Mouse (Mus musculus): ENCODE measurements at regions not wholly inside any gene's neighbourhood (a gene's known extent, or its start where the extent isn't known, plus 50 kb on each side); places are given as distances from the start of the nearest gene placed in this dataset.

GRCm38 (mm10) chr8:87379296-87379695, 93.1 kb downstream of the Cbln1 start:
- Histone ChIP-seq H3K4me1 (replicated peaks; ENCODE audit: control insufficient read depth, insufficient read depth, low read length) (no peaks in the 10 kb centered on the region), H3K27me3 (ENCODE audit: control insufficient read depth, insufficient read depth, low read length) (no peaks in the 10 kb centered on the region), H3K36me3 (ENCODE audit: control insufficient read depth, insufficient read depth, low read length) (no peaks in the 10 kb centered on the region), H3K27ac (ENCODE audit: control insufficient read depth, insufficient read depth, low read length) (no peak overlapping the region), H3K4me3 (ENCODE audit: control insufficient read depth, insufficient read depth, low read length) (no peak overlapping the region)
- DNase-seq, result no peak
- WGBS, result 93% methylated on average over 8 of the region's 8 CpGs
- no peak for TF ChIP-seq POLR2A (IDR thresholded peaks at IDR 0.05; ENCODE audit: control insufficient read depth, extremely low read depth, insufficient read depth, low read length, poor library complexity)
- TF ChIP-seq CTCF (IDR thresholded peaks at IDR 0.05; ENCODE audit: borderline replicate concordance, control insufficient read depth, extremely low read depth, insufficient read depth, low read length, poor library complexity), result no peak

GRCm38 (mm10) chr8:87374044-87374443, 98.4 kb downstream of the Cbln1 start:
- H3K36me3 ChIP-seq (ENCODE audit: control insufficient read depth, insufficient read depth, low read length), result no peaks in the 10 kb centered on the region
- H3K27ac ChIP-seq (ENCODE audit: control insufficient read depth, insufficient read depth, low read length), result no peak overlapping the region
- no peaks in the 10 kb centered on the region for H3K4me1 ChIP-seq (replicated peaks; ENCODE audit: control insufficient read depth, insufficient read depth, low read length)
- no peaks in the 10 kb centered on the region for H3K27me3 ChIP-seq (ENCODE audit: control insufficient read depth, insufficient read depth, low read length)
- no peak for DNase-seq
- H3K4me3 ChIP-seq (ENCODE audit: control insufficient read depth, insufficient read depth, low read length), result no peak overlapping the region
- TF ChIP-seq CTCF (IDR thresholded peaks at IDR 0.05; ENCODE audit: borderline replicate concordance, control insufficient read depth, extremely low read depth, insufficient read depth, low read length, poor library complexity) (no peak), POLR2A (IDR thresholded peaks at IDR 0.05; ENCODE audit: control insufficient read depth, extremely low read depth, insufficient read depth, low read length, poor library complexity) (no peak)
- WGBS, result 70% methylated on average over 6 of the region's 6 CpGs

DNA sequence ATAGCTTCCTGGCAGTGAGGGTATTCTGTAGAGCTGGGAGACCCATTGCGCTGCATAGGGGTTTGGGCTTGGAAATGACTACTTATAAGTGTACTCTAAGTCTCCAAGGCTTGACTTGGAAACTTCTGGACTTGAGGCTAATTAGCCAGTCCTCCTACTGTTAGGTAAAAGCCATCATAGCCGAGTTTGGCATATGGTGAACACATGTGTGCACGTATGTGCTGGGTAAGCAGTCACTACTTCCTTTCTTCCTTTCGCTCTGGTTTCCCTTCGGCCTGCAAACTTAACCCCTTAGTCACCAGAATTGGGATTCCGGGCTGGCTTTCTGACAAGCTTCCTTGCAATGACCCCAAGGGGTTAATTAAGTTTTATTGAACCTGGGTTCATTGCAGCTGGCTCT, 98.9 kb downstream of the Cbln1 start:
- Histone ChIP-seq H3K27me3 (ENCODE audit: control insufficient read depth, insufficient read depth, low read length) (no peaks in the 10 kb centered on the region), H3K27ac (ENCODE audit: control insufficient read depth, insufficient read depth, low read length) (no peak overlapping the region), H3K36me3 (ENCODE audit: control insufficient read depth, insufficient read depth, low read length) (no peaks in the 10 kb centered on the region), H3K4me1 (replicated peaks; ENCODE audit: control insufficient read depth, insufficient read depth, low read length) (no peaks in the 10 kb centered on the region), H3K4me3 (ENCODE audit: control insufficient read depth, insufficient read depth, low read length) (no peak overlapping the region)
- 21% methylated on average over 6 of the region's 6 CpGs for WGBS
- no peak for DNase-seq
- TF ChIP-seq POLR2A (IDR thresholded peaks at IDR 0.05; ENCODE audit: control insufficient read depth, extremely low read depth, insufficient read depth, low read length, poor library complexity), result no peak
- TF ChIP-seq CTCF (IDR thresholded peaks at IDR 0.05; ENCODE audit: borderline replicate concordance, control insufficient read depth, extremely low read depth, insufficient read depth, low read length, poor library complexity), result no peak

DNA sequence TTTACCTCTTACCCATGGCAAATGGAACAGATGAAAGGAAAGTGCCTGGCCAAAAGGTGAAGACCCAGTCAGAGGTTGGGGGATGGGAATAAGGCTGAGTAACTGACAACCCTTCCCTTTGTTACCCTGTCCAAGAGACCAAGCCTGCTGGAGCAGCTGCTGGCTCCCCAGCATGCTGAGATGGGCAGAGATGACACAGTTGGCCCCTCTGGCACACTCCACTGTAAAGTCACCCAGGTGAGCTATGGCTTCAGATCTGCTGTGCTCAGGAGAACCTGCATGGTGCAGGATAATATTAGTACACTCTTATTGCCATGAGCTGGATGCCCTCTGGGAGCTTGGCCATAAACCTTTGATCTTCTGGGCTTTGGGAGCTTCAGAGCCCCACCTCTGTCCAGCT, 100.3 kb downstream of the Cbln1 start:
- Histone ChIP-seq H3K36me3 (ENCODE audit: control insufficient read depth, insufficient read depth, low read length) (no peaks in the 10 kb centered on the region), H3K4me3 (ENCODE audit: control insufficient read depth, insufficient read depth, low read length) (no peak overlapping the region), H3K4me1 (replicated peaks; ENCODE audit: control insufficient read depth, insufficient read depth, low read length) (no peaks in the 10 kb centered on the region), H3K27ac (ENCODE audit: control insufficient read depth, insufficient read depth, low read length) (no peak overlapping the region), H3K27me3 (ENCODE audit: control insufficient read depth, insufficient read depth, low read length) (no peaks in the 10 kb centered on the region)
- TF ChIP-seq POLR2A (IDR thresholded peaks at IDR 0.05; ENCODE audit: control insufficient read depth, extremely low read depth, insufficient read depth, low read length, poor library complexity) (no peak), CTCF (IDR thresholded peaks at IDR 0.05; ENCODE audit: borderline replicate concordance, control insufficient read depth, extremely low read depth, insufficient read depth, low read length, poor library complexity) (no peak)
- DNase-seq, result no peak

- no peak for DNase-seq
- H3K27me3 ChIP-seq (ENCODE audit: control insufficient read depth, insufficient read depth, low read length), result no peaks in the 10 kb centered on the region
- H3K36me3 ChIP-seq (ENCODE audit: control insufficient read depth, insufficient read depth, low read length), result no peaks in the 10 kb centered on the region
- no peak overlapping the region for H3K4me3 ChIP-seq (ENCODE audit: control insufficient read depth, insufficient read depth, low read length)
- 91% methylated on average over 3 of the region's 3 CpGs for WGBS
- no peak overlapping the region for H3K27ac ChIP-seq (ENCODE audit: control insufficient read depth, insufficient read depth, low read length)
- H3K4me1 ChIP-seq (replicated peaks; ENCODE audit: control insufficient read depth, insufficient read depth, low read length), result no peaks in the 10 kb centered on the region
- TF ChIP-seq POLR2A (IDR thresholded peaks at IDR 0.05; ENCODE audit: control insufficient read depth, extremely low read depth, insufficient read depth, low read length, poor library complexity) (no peak), CTCF (IDR thresholded peaks at IDR 0.05; ENCODE audit: borderline replicate concordance, control insufficient read depth, extremely low read depth, insufficient read depth, low read length, poor library complexity) (no peak)
Measured at GRCm38 (mm10) chr8:87370194-87370593, 102.2 kb downstream of the Cbln1 start.

DNA sequence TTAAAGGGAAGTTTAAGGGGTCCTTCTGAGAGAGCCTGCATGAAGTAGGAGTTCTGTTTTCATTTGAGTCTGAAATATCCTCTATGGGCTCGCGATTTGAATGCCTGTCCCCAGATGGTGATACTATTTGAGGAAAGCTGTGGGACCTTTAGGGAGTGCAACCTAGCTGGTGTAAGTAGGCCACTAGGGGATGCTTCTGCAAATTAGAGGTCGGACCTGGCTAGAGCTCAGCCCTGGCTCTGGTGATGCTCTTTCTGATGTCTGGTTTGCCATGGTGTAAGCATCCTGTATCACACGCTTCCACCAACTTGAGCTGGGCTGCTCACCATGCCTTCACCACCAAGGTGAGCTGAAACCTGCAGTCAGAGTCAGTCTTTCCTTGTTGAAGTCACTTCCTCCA, 121.9 kb downstream of the Cbln1 start:
- 81% methylated on average over 4 of the region's 4 CpGs for WGBS
- TF ChIP-seq POLR2A (IDR thresholded peaks at IDR 0.05; ENCODE audit: control insufficient read depth, extremely low read depth, insufficient read depth, low read length, poor library complexity) (no peak), CTCF (IDR thresholded peaks at IDR 0.05; ENCODE audit: borderline replicate concordance, control insufficient read depth, extremely low read depth, insufficient read depth, low read length, poor library complexity) (no peak)
- DNase-seq, result no peak

GRCm38 (mm10) chr8:87349781-87350181, 122.6 kb downstream of the Cbln1 start:
- Histone ChIP-seq H3K27me3 (ENCODE audit: control insufficient read depth, insufficient read depth, low read length) (no peaks in the 10 kb centered on the region), H3K4me3 (ENCODE audit: control insufficient read depth, insufficient read depth, low read length) (no peak overlapping the region), H3K36me3 (ENCODE audit: control insufficient read depth, insufficient read depth, low read length) (no peaks in the 10 kb centered on the region), H3K27ac (ENCODE audit: control insufficient read depth, insufficient read depth, low read length) (no peak overlapping the region), H3K4me1 (replicated peaks; ENCODE audit: control insufficient read depth, insufficient read depth, low read length) (no peaks in the 10 kb centered on the region)
- 56% methylated on average over 4 of the region's 4 CpGs for WGBS
- DNase-seq, result no peak
- TF ChIP-seq POLR2A (IDR thresholded peaks at IDR 0.05; ENCODE audit: control insufficient read depth, extremely low read depth, insufficient read depth, low read length, poor library complexity), result no peak
- TF ChIP-seq CTCF (IDR thresholded peaks at IDR 0.05; ENCODE audit: borderline replicate concordance, control insufficient read depth, extremely low read depth, insufficient read depth, low read length, poor library complexity), result no peak

More for the DNA sequence above, 121.9 kb downstream of the Cbln1 start:
- Histone ChIP-seq H3K27ac (ENCODE audit: control insufficient read depth, insufficient read depth, low read length) (no peak overlapping the region), H3K27me3 (ENCODE audit: control insufficient read depth, insufficient read depth, low read length) (no peaks in the 10 kb centered on the region), H3K36me3 (ENCODE audit: control insufficient read depth, insufficient read depth, low read length) (no peaks in the 10 kb centered on the region), H3K4me3 (ENCODE audit: control insufficient read depth, insufficient read depth, low read length) (no peak overlapping the region), H3K4me1 (replicated peaks; ENCODE audit: control insufficient read depth, insufficient read depth, low read length) (no peaks in the 10 kb centered on the region)

Data from thymus, adult 2 months (tissue).